8 mouse cellular contexts compared by ENCODE assay signal in the genomic region with DNA sequence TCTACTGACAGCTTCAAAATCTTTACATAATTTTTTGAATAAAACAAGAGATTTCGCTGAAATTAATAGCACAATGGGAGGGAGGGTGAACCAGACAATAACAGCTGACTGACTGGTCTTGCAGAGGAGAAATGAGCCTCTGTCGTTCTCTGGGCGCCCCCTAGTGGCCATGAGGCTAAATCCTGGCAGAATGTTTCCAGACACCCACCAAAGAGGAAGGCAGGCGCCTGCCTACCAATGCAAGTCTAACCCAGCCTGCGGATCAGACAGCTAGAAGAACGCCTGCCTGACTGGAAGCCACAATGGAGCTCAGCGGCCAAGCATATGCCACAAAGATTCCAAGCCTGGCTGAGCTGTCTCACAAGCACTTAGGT. TPM values are rescaled to one million over a fixed set of nuclear protein-coding genes. Genes with fewer than 3 reads are reported as not detected.
A peak's percentile ranks its signal among the peaks of the same experiment; 100 is the strongest.
DNase-seq lines count a peak whose midpoint lies in the region; ATAC-seq lines count a peak whose summit lies in the region.

No protein-coding gene starts in this region.

- no peaks in the 10 kb centered on the region for H3K36me3 ChIP-seq in hindbrain, embryonic 15.5 days

- H3K9ac ChIP-seq in hindbrain, embryonic 15.5 days = peak overlapping the region; percentile 99

- 0% methylated on average over 7 of the region's 7 CpGs for WGBS in hindbrain, embryonic 15.5 days

- H3K4me3 ChIP-seq in hindbrain, embryonic 15.5 days = peak overlapping the region; percentile 87

- peak overlapping the region; percentile 95 for H3K4me2 ChIP-seq in hindbrain, embryonic 15.5 days

- peak overlapping the region; percentile 78 for H3K27ac ChIP-seq in hindbrain, embryonic 15.5 days (replicated peaks)

- peak; percentile 99 for DNase-seq in NIH3T3 (ENCODE audit: low read depth)
- DNase-seq in cerebellum, postnatal 10 days = peak; percentile 99 to 100
- peak; percentile 98 to 99 for DNase-seq in frontal cortex, postnatal 36 days (ENCODE audit: low spot score in 2 of 2)
- DNase-seq in layer of hippocampus, postnatal 36 days = peak; percentile 98
- peak; percentile 98 for DNase-seq in lung, postnatal 36 days
- peak; percentile 96 for DNase-seq in retina, postnatal 1 day
- DNase-seq in thymus, postnatal 4 days = peak; percentile 96

- H3K27me3 ChIP-seq in hindbrain, embryonic 15.5 days = no peaks in the 10 kb centered on the region

- H3K9me3 ChIP-seq in hindbrain, embryonic 15.5 days = no peaks in the 10 kb centered on the region

- H3K4me1 ChIP-seq in hindbrain, embryonic 15.5 days (replicated peaks) = peaks cover 64% of the 10 kb centered on the region

- ATAC-seq in hindbrain, embryonic 15.5 days (ENCODE audit: low FRiP score, low read depth) = peak; percentile 67

RNA-seq across cellular contexts. Expression of a gene that starts 2.4 kb away (rescaled TPM):
- polyA plus RNA-seq in hindbrain, embryonic 15.5 days (2015; fragmentation: Nextera tagmentation; extraction: Ambion mirVana) = 4.5 and 5.2 TPM in 2 replicates
- total RNA-seq in layer of hippocampus, postnatal 36 days (2021) = 10 to 100 TPM; 54.7 to 55.6 TPM

Comparison
In these comparisons a context has a peak if more than half of its experiments do, and no peak if none do; other contexts are left out.
1. Peak in every context shown above with its lines: DNase-seq, ATAC-seq, H3K4me3 ChIP-seq and H3K27ac ChIP-seq.